Mouse (Mus musculus) thymus, adult 2 months (tissue): Measurements from ENCODE around the gene Selenof.

Experiments used
- CTCF ChIP-seq: fragments of 200-500 bp; IDR thresholded peaks from 2 replicates; pipeline ENCODE4 v1.5.1; 2012; ENCODE audit warnings: mild to moderate bottlenecking, control low read depth, low read length, moderate library complexity, borderline replicate concordance; ENCODE audit not compliant: control insufficient read depth, poor library complexity, insufficient read depth; ENCODE audit errors: extremely low read depth
- POLR2A ChIP-seq: fragments of 200-500 bp; IDR thresholded peaks from 2 replicates; pipeline ENCODE4 v1.6.1; 2012; ENCODE audit warnings: mild to moderate bottlenecking, low read length, control low read depth, moderate library complexity; ENCODE audit not compliant: control insufficient read depth, poor library complexity, insufficient read depth; ENCODE audit errors: extremely low read depth

GRCm38 (mm10) chr3:144628005-144628914, 58.2 kb downstream of the Selenof start:
- TF ChIP-seq CTCF: no peak
- no peak for TF ChIP-seq POLR2A
